Comparison of ENCODE assay signal across 11 mouse cellular contexts in genomic region chr1:120601253-120601836, GRCm38 (mm10). TPM values are rescaled to one million over a fixed set of nuclear protein-coding genes. Genes with fewer than 3 reads are reported as not detected.
DNase-seq lines count a peak whose midpoint lies in the region; ATAC-seq lines count a peak whose summit lies in the region.
"Had no signal": no experiment of that assay in that cellular context is flagged by ENCODE, and none has a peak within 500 bp of the region (broad histone marks: within the 10 kb centered on the region; RNA-seq: fewer than 3 reads in every experiment).

No protein-coding gene starts in this region.

- no peaks in the 10 kb centered on the region for H3K9me3 ChIP-seq in hindbrain, embryonic 13.5 days
- no peaks in the 10 kb centered on the region for H3K9me3 ChIP-seq in midbrain, embryonic 11.5 days (ENCODE audit: control insufficient read depth, low read length)
- no peaks in the 10 kb centered on the region for H3K9me3 ChIP-seq in neural tube, embryonic 14.5 days (ENCODE audit: control insufficient read depth, low read length)
- no peaks in the 10 kb centered on the region for H3K9me3 ChIP-seq in heart, embryonic 11.5 days (replicated peaks; ENCODE audit: control insufficient read depth, low read length)
- H3K9me3 ChIP-seq: heart, embryonic 12.5 days; kidney, embryonic 15.5 days had no signal

- H3K27ac ChIP-seq in hindbrain, embryonic 13.5 days: no peak overlapping the region
- H3K27ac ChIP-seq in midbrain, embryonic 11.5 days (ENCODE audit: low read depth, low read length): no peak overlapping the region
- H3K27ac ChIP-seq in neural tube, embryonic 14.5 days (ENCODE audit: low read depth, low read length): no peak overlapping the region
- H3K27ac ChIP-seq in heart, embryonic 11.5 days (ENCODE audit: low read depth, low read length): no peak overlapping the region
- H3K27ac ChIP-seq: kidney, embryonic 15.5 days had no signal

- peaks cover 96% of the 10 kb centered on the region for H3K27me3 ChIP-seq in hindbrain, embryonic 13.5 days
- peaks cover 83% of the 10 kb centered on the region for H3K27me3 ChIP-seq in midbrain, embryonic 11.5 days (ENCODE audit: control insufficient read depth, insufficient read depth, low read length)
- peaks cover 67% of the 10 kb centered on the region for H3K27me3 ChIP-seq in neural tube, embryonic 14.5 days (ENCODE audit: control insufficient read depth, insufficient read depth, low read length)
- peaks cover 97% of the 10 kb centered on the region for H3K27me3 ChIP-seq in heart, embryonic 11.5 days (ENCODE audit: control insufficient read depth, insufficient read depth, low read length)

- peak; percentile 36 for DNase-seq in retina, embryonic 14.5 days (ENCODE audit: low spot score)
- DNase-seq in retina, postnatal 1 day: no peak
- DNase-seq in midbrain, embryonic 11.5 days (ENCODE audit: low spot score, missing footprints): peak; percentile 98
- DNase-seq in spleen, postnatal 4 days (ENCODE audit: low spot score in 2 of 2): no peak
- DNase-seq in testis, postnatal 14 days (ENCODE audit: low spot score): no peak

- peak overlapping the region; percentile 56 for H3K9ac ChIP-seq in hindbrain, embryonic 13.5 days
- H3K9ac ChIP-seq in midbrain, embryonic 11.5 days (ENCODE audit: low read length): peak overlapping the region; percentile 32
- no peak overlapping the region for H3K9ac ChIP-seq in neural tube, embryonic 14.5 days (replicated peaks; ENCODE audit: low read depth, low read length)
- H3K9ac ChIP-seq in heart, embryonic 11.5 days (ENCODE audit: low read depth, low read length): no peak overlapping the region
- H3K9ac ChIP-seq: heart, embryonic 12.5 days; kidney, embryonic 15.5 days had no signal

- peak overlapping the region; percentile 42 for H3K4me2 ChIP-seq in hindbrain, embryonic 13.5 days
- peak overlapping the region; percentile 82 for H3K4me2 ChIP-seq in midbrain, embryonic 11.5 days
- H3K4me2 ChIP-seq in neural tube, embryonic 14.5 days (ENCODE audit: low read depth, low read length): peak overlapping the region; percentile 4; the same call in 1 of the 2 replicates
- no peak overlapping the region for H3K4me2 ChIP-seq in heart, embryonic 11.5 days

- no peaks in the 10 kb centered on the region for H3K36me3 ChIP-seq in hindbrain, embryonic 13.5 days
- H3K36me3 ChIP-seq in midbrain, embryonic 11.5 days (ENCODE audit: control insufficient read depth, insufficient read depth, low read length): no peaks in the 10 kb centered on the region
- H3K36me3 ChIP-seq in neural tube, embryonic 14.5 days (ENCODE audit: control insufficient read depth, insufficient read depth, low read length): no peaks in the 10 kb centered on the region
- H3K36me3 ChIP-seq in heart, embryonic 11.5 days (ENCODE audit: control insufficient read depth, insufficient read depth, low read length): no peaks in the 10 kb centered on the region
- H3K36me3 ChIP-seq: heart, embryonic 12.5 days; kidney, embryonic 15.5 days had no signal

- H3K4me1 ChIP-seq in hindbrain, embryonic 13.5 days (replicated peaks): peaks cover 24% of the 10 kb centered on the region
- peaks cover 12% of the 10 kb centered on the region for H3K4me1 ChIP-seq in midbrain, embryonic 11.5 days (ENCODE audit: control insufficient read depth, insufficient read depth, low read length)
- H3K4me1 ChIP-seq in neural tube, embryonic 14.5 days (ENCODE audit: control insufficient read depth, insufficient read depth, low read length): peaks cover 7% of the 10 kb centered on the region; the same call in 1 of the 2 replicates
- peaks cover 8% of the 10 kb centered on the region for H3K4me1 ChIP-seq in heart, embryonic 11.5 days (ENCODE audit: control insufficient read depth, insufficient read depth, low read length)

- 2% methylated on average over 16 of the region's 16 CpGs for WGBS in hindbrain, embryonic 13.5 days
- WGBS in midbrain, embryonic 11.5 days: 1% methylated on average over 16 of the region's 16 CpGs
- WGBS in neural tube, embryonic 14.5 days: 1% methylated on average over 16 of the region's 16 CpGs
- under 1% methylated on average over 16 of the region's 16 CpGs for WGBS in heart, embryonic 11.5 days (ENCODE audit: insufficient replicate concordance)

- peak overlapping the region; percentile 47 for H3K4me3 ChIP-seq in hindbrain, embryonic 13.5 days
- H3K4me3 ChIP-seq in midbrain, embryonic 11.5 days (ENCODE audit: low read depth, low read length): peak overlapping the region; percentile 57
- no peak overlapping the region for H3K4me3 ChIP-seq in neural tube, embryonic 14.5 days (ENCODE audit: low read depth, low read length)
- H3K4me3 ChIP-seq in heart, embryonic 11.5 days (ENCODE audit: low read depth, low read length): no peak overlapping the region

- ATAC-seq in hindbrain, embryonic 13.5 days (ENCODE audit: low FRiP score): no peak
- ATAC-seq in midbrain, embryonic 11.5 days (ENCODE audit: low FRiP score): no peak
- ATAC-seq in neural tube, embryonic 14.5 days (ENCODE audit: low read depth): no peak
- no peak for ATAC-seq in heart, embryonic 11.5 days (replicated peaks; ENCODE audit: insufficient number of reproducible peaks, low FRiP score, low TSS enrichment)

RNA-seq across cellular contexts. Expression of gene En1, which starts 0.9 kb away (rescaled TPM):
- polyA plus RNA-seq in hindbrain, embryonic 13.5 days (2015; fragmentation: Nextera tagmentation; extraction: Ambion mirVana): 4.0 and 7.8 TPM in 2 replicates
- polyA plus RNA-seq in midbrain, embryonic 11.5 days (2014; fragmentation: Nextera tagmentation; extraction: Ambion mirVana): 6.5 and 8.2 TPM in 2 replicates
- polyA plus RNA-seq in neural tube, embryonic 14.5 days (2014; fragmentation: Nextera tagmentation; extraction: Ambion mirVana): 1.3 and 2.1 TPM in 2 replicates
- polyA plus RNA-seq in heart, embryonic 11.5 days (2014; fragmentation: Nextera tagmentation; extraction: Ambion mirVana): not detected in 2 replicates
- polyA plus RNA-seq: spleen, adult 2 months had no signal

Comparison
In these comparisons a context has a peak if more than half of its experiments do, and no peak if none do; other contexts are left out.
1. DNase-seq: peak in retina, embryonic 14.5 days (single experiment) and midbrain, embryonic 11.5 days (single experiment); none in retina, postnatal 1 day (single experiment), spleen, postnatal 4 days (0 of 2) and testis, postnatal 14 days (single experiment).
2. H3K4me3 ChIP-seq: peak in hindbrain, embryonic 13.5 days (single experiment) and midbrain, embryonic 11.5 days (single experiment); none in neural tube, embryonic 14.5 days (single experiment) and heart, embryonic 11.5 days (single experiment).
3. H3K9ac ChIP-seq: peak in hindbrain, embryonic 13.5 days (single experiment) and midbrain, embryonic 11.5 days (single experiment); none in neural tube, embryonic 14.5 days (single experiment) and heart, embryonic 11.5 days (single experiment).